Mouse (Mus musculus) neutrophil, adult 5-6 weeks (primary cell): Measurements from ENCODE around the gene Hoxc8. TPM values are rescaled to one million over a fixed set of nuclear protein-coding genes. Genes with fewer than 3 reads are reported as not detected.

Experiments
- total RNA-seq: library from RNA; stranded (forward); fragments of 200-1000 nt; gene quantifications from 2 replicates; pipeline ENCODE4 v1.2.3, GENCODE M21; 2017

Gene Hoxc8
- total RNA-seq, 1 experiment from 2014 or later, result not detected

Other genes with a start within 250 kb of the Hoxc8 start
- gene Hoxc13, start 69.5 kb upstream of the Hoxc8 start, total RNA-seq, result not detected in 2 replicates
- gene Hoxc12, start 53.9 kb upstream of the Hoxc8 start, total RNA-seq, result not detected in 2 replicates
- gene Hoxc11, start 36.2 kb upstream of the Hoxc8 start, total RNA-seq, result not detected in 2 replicates
- not detected in 2 replicates for gene Hoxc10, start 23.8 kb upstream of the Hoxc8 start, total RNA-seq
- not detected in 2 replicates for gene Hoxc5, start 23.2 kb upstream of the Hoxc8 start, total RNA-seq
- gene Hoxc9, start 14.2 kb upstream of the Hoxc8 start, total RNA-seq, result not detected in 2 replicates
- not detected in 2 replicates for gene Hoxc6, start 7.7 kb downstream of the Hoxc8 start, total RNA-seq
- not detected in 2 replicates for gene Hoxc4, start 28.3 kb downstream of the Hoxc8 start, total RNA-seq
- gene Smug1, start 176.5 kb downstream of the Hoxc8 start, total RNA-seq, result 5.5 and 8.1 TPM in 2 replicates
- gene Cbx5, start 249.2 kb downstream of the Hoxc8 start, total RNA-seq, result 22.6 and 25.5 TPM in 2 replicates
- gene Hnrnpa1, start 249.8 kb downstream of the Hoxc8 start, total RNA-seq, result 345 and 352 TPM in 2 replicates